Mouse (Mus musculus) bone marrow, adult 2 months (tissue): ENCODE measurements at regions not wholly inside any gene's neighbourhood (a gene's known extent, or its start where the extent isn't known, plus 50 kb on each side); places are given as distances from the start of the nearest gene placed in this dataset.

ENCODE experiments used
- CTCF ChIP-seq: fragments of 200-500 bp; IDR thresholded peaks from 2 replicates; pipeline ENCODE4 v1.5.1; 2011; ENCODE audit warnings: low read length, control low read depth; ENCODE audit not compliant: control insufficient read depth, insufficient read depth
- POLR2A ChIP-seq: fragments of 200-500 bp; IDR thresholded peaks from 2 replicates; pipeline ENCODE4 v1.6.1; 2011; ENCODE audit warnings: low read depth, mild to moderate bottlenecking, control low read depth, low read length, borderline replicate concordance; ENCODE audit not compliant: control insufficient read depth

DNA sequence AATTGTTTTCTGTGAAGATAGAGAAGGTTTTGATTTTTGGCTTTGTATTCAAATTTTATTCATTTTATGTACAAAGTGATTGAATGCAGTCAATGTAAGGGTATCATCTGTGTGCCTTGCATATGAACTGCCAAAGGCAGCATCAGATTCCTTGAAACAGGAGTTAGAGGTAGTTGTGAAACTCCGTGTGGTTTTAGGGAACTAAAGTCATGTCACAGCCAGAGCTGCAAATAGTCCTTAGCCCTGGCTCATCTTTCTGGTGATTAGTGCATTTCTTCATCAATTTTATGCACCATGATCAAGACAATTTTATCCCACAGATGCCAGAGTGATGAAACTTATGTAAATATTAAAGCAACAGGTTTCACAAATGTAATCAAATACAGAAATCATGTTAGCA lies 534.4 kb downstream of the Flrt2 start:
- TF ChIP-seq CTCF = no peak
- TF ChIP-seq POLR2A = no peak
